Mouse (Mus musculus) C2C12 (cell line): ENCODE data around the gene Kctd4. TPM values are rescaled to one million over a fixed set of nuclear protein-coding genes. Genes with fewer than 3 reads are reported as not detected.

Experiments used
- H3K27me3 ChIP-seq: one replicate; pipeline ENCODE4 v1.6.1; 2011; ENCODE audit not compliant: control insufficient read depth, insufficient read depth, insufficient read length
- H3K36me3 ChIP-seq: one replicate; pipeline ENCODE4 v1.6.1; 2011; ENCODE audit not compliant: control insufficient read depth, insufficient read depth
- H3K4me3 ChIP-seq: one replicate; pipeline ENCODE4 v1.5.1; 2011; ENCODE audit warnings: mild to moderate bottlenecking, control low read depth; ENCODE audit not compliant: poor library complexity, insufficient read depth, severe bottlenecking
- H3K79me2 ChIP-seq: one replicate; pipeline ENCODE4 v1.6.1; 2011; ENCODE audit not compliant: control insufficient read depth, insufficient read depth
- H3K79me3 ChIP-seq: one replicate; pipeline ENCODE4 v1.6.1; 2011; ENCODE audit warnings: low read depth, control low read depth
- H3ac ChIP-seq: one replicate; pipeline ENCODE3; 2011; ENCODE audit warnings: low read depth; ENCODE audit not compliant: control insufficient read depth, insufficient read length
- CEBPB ChIP-seq: IDR thresholded peaks from one replicate; pipeline ENCODE4 v1.6.1; 2011; ENCODE audit warnings: low read depth, mild to moderate bottlenecking, control low read depth, moderate library complexity
- CTCF ChIP-seq: IDR thresholded peaks from one replicate; pipeline ENCODE4 v1.5.1; 2011; ENCODE audit not compliant: control insufficient read depth, insufficient read depth, insufficient read length
- FOSL1 ChIP-seq: IDR thresholded peaks from one replicate; pipeline ENCODE4 v1.8.0; 2011; ENCODE audit warnings: mild to moderate bottlenecking, low read length; ENCODE audit not compliant: poor library complexity, insufficient read depth, severe bottlenecking
- MAX ChIP-seq: IDR thresholded peaks from one replicate; pipeline ENCODE4 v1.6.1; 2011; ENCODE audit warnings: mild to moderate bottlenecking, control low read depth
- MYOD1 ChIP-seq: IDR thresholded peaks from one replicate; pipeline ENCODE4 v1.6.1; 2011; ENCODE audit warnings: low read depth; ENCODE audit not compliant: control insufficient read depth, insufficient read length
- MYOG ChIP-seq: IDR thresholded peaks from one replicate; pipeline ENCODE4 v1.6.1; 2011; ENCODE audit not compliant: control insufficient read depth, insufficient read length; ENCODE audit errors: extremely low read depth
- USF1 ChIP-seq: IDR thresholded peaks from one replicate; pipeline ENCODE4 v1.6.1; 2011; ENCODE audit warnings: low read depth, mild to moderate bottlenecking, control low read depth, moderate library complexity
- polyA plus RNA-seq: library from polyadenylated mRNA; unstranded; fragments of >200 nt; fragmentation: generic; extraction: Trizol; gene quantifications from one replicate; pipeline ENCODE4 v1.2.1, GENCODE M21; 2012; ENCODE audit warnings: missing spikeins

Gene Kctd4
- polyA plus RNA-seq, 1 experiment = not detected

GRCm38 (mm10) chr14:75981231-75981630 lies 26.4 kb downstream of the Kctd4 start:
- Histone ChIP-seq H3K27me3 (no peaks in the 10 kb centered on the region), H3K79me3 (peaks cover 9% of the 10 kb centered on the region), H3K36me3 (peaks cover 12% of the 10 kb centered on the region), H3ac (no peak overlapping the region), H3K79me2 (peaks cover 75% of the 10 kb centered on the region), H3K4me3 (no peak overlapping the region)
- TF ChIP-seq CTCF = no peak
- TF ChIP-seq MAX = no peak
- TF ChIP-seq CEBPB = no peak
- TF ChIP-seq FOSL1 = no peak
- no peak for TF ChIP-seq MYOG
- TF ChIP-seq MYOD1 = no peak
- no peak for TF ChIP-seq USF1

- H3K36me3 ChIP-seq = peaks cover 11% of the 10 kb centered on the region
- TF ChIP-seq CEBPB = no peak
- no peak for TF ChIP-seq FOSL1
- no peak for TF ChIP-seq MYOG
- TF ChIP-seq MYOD1 = no peak
- H3K27me3 ChIP-seq = no peaks in the 10 kb centered on the region
- H3K79me3 ChIP-seq = peaks cover 20% of the 10 kb centered on the region
- no peak overlapping the region for H3K4me3 ChIP-seq
- H3ac ChIP-seq = no peak overlapping the region
- H3K79me2 ChIP-seq = peaks cover 87% of the 10 kb centered on the region
Observed at GRCm38 (mm10) chr14:75983891-75984290, 29.1 kb downstream of the Kctd4 start.

- Histone ChIP-seq H3ac (no peak overlapping the region), H3K79me2 (peaks cover 89% of the 10 kb centered on the region), H3K79me3 (peaks cover 31% of the 10 kb centered on the region), H3K36me3 (peaks cover under 1% of the 10 kb centered on the region), H3K4me3 (no peak overlapping the region), H3K27me3 (no peaks in the 10 kb centered on the region)
- TF ChIP-seq CEBPB (no peak), MYOG (no peak), MYOD1 (no peak), FOSL1 (no peak), MAX (no peak), CTCF (no peak), USF1 (no peak)
Observed at GRCm38 (mm10) chr14:75985112-75985511, 30.3 kb downstream of the Kctd4 start.

GRCm38 (mm10) chr14:75986878-75987483 lies 32.2 kb downstream of the Kctd4 start:
- no peak overlapping the region for H3K4me3 ChIP-seq
- peaks cover 1% of the 10 kb centered on the region for H3K36me3 ChIP-seq
- H3K27me3 ChIP-seq = no peaks in the 10 kb centered on the region
- no peak overlapping the region for H3ac ChIP-seq
- H3K79me2 ChIP-seq = peaks cover 91% of the 10 kb centered on the region
- peaks cover 45% of the 10 kb centered on the region for H3K79me3 ChIP-seq
- TF ChIP-seq CTCF (no peak), USF1 (no peak), MAX (no peak), MYOG (no peak), CEBPB (no peak), MYOD1 (no peak), FOSL1 (no peak)

GRCm38 (mm10) chr14:75989168-75989567 lies 34.4 kb downstream of the Kctd4 start:
- H3K36me3 ChIP-seq = peaks cover 13% of the 10 kb centered on the region
- no peak overlapping the region for H3ac ChIP-seq
- H3K79me3 ChIP-seq = peaks cover 58% of the 10 kb centered on the region
- H3K4me3 ChIP-seq = no peak overlapping the region
- H3K27me3 ChIP-seq = no peaks in the 10 kb centered on the region
- TF ChIP-seq USF1 (no peak), MYOD1 (no peak), CEBPB (no peak), MAX (no peak)
- peaks cover 97% of the 10 kb centered on the region for H3K79me2 ChIP-seq

- H3K36me3 ChIP-seq = peaks cover 20% of the 10 kb centered on the region
- no peak overlapping the region for H3ac ChIP-seq
- H3K4me3 ChIP-seq = no peak overlapping the region
- H3K79me2 ChIP-seq = peaks cover 92% of the 10 kb centered on the region
- TF ChIP-seq FOSL1 = no peak
- TF ChIP-seq MYOG = no peak
- TF ChIP-seq CTCF = no peak
- TF ChIP-seq USF1 = no peak
- TF ChIP-seq MAX = no peak
- TF ChIP-seq CEBPB = no peak
- TF ChIP-seq MYOD1 = no peak
- peaks cover 53% of the 10 kb centered on the region for H3K79me3 ChIP-seq
- H3K27me3 ChIP-seq = no peaks in the 10 kb centered on the region
Observed at GRCm38 (mm10) chr14:75990936-75991335, 36.1 kb downstream of the Kctd4 start.
